Mouse (Mus musculus): ENCODE measurements around the gene Chka.

GRCm38 (mm10) chr19:3845803-3846406 lies 5.7 kb upstream of the Chka start:
- TF ChIP-seq ZC3H11A (IDR thresholded peaks at IDR 0.05; ENCODE audit: borderline replicate concordance, low read depth, low read length) = no peak
- TF ChIP-seq ZNF384 (IDR thresholded peaks at IDR 0.05; ENCODE audit: low read depth, low read length) = no peak
- TF ChIP-seq HCFC1 (IDR thresholded peaks at IDR 0.05; ENCODE audit: borderline replicate concordance, insufficient read depth, low read length) = no peak
- no peak for TF ChIP-seq MAFK (IDR thresholded peaks at IDR 0.05; ENCODE audit: insufficient read depth, low read depth, low read length)
- no peak for TF ChIP-seq CHD2 (IDR thresholded peaks at IDR 0.05; ENCODE audit: low read depth, low read length)

Data from ES-E14 (cell line).